Mouse (Mus musculus) cortical plate, adult 2 months (tissue): Measurements from ENCODE around the gene Slfn8.

ENCODE experiments used
- CTCF ChIP-seq: fragments of 200-500 bp; IDR thresholded peaks from 2 replicates; pipeline ENCODE4 v1.5.1; 2011; ENCODE audit warnings: mild to moderate bottlenecking, control low read depth, low read length; ENCODE audit not compliant: insufficient read depth; ENCODE audit errors: extremely low read depth
- POLR2A ChIP-seq: fragments of 200-500 bp; IDR thresholded peaks from 2 replicates; pipeline ENCODE4 v1.6.1; 2011; ENCODE audit warnings: mild to moderate bottlenecking, low read length, control low read depth; ENCODE audit not compliant: insufficient read depth; ENCODE audit errors: extremely low read depth

- TF ChIP-seq CTCF: no peak
- TF ChIP-seq POLR2A: no peak
Measured at GRCm38 (mm10) chr11:83063941-83064349, 43.3 kb upstream of the Slfn8 start.
